Mouse (Mus musculus) lung, embryonic 15.5 days (tissue): ENCODE measurements at regions not wholly inside any gene's neighbourhood (a gene's known extent, or its start where the extent isn't known, plus 50 kb on each side); places are given as distances from the start of the nearest gene placed in this dataset.

Experiments used
- ATAC-seq: fragments of 200-750 bp; cut with Nextera tagmentation; 2 replicates; pipeline ENCODE4 v1.8.0; 2017; ENCODE audit warnings: moderate number of reproducible peaks, borderline replicate concordance; ENCODE audit not compliant: low FRiP score, low TSS enrichment; ENCODE audit errors: extremely low read depth
- H3K27ac ChIP-seq: fragments of 300-500 bp; sonication (generic); 2 replicates; pipeline ENCODE4 v1.5.1; 2015; ENCODE audit warnings: moderate library complexity, mild to moderate bottlenecking, inconsistent platforms
- H3K27me3 ChIP-seq: fragments of 300-500 bp; sonication (generic); 2 replicates; pipeline ENCODE4 v1.6.1; 2015; ENCODE audit warnings: inconsistent platforms
- H3K36me3 ChIP-seq: fragments of 300-500 bp; sonication (generic); 2 replicates; pipeline ENCODE4 v1.6.1; 2015; ENCODE audit warnings: inconsistent platforms
- H3K4me1 ChIP-seq: fragments of 300-500 bp; sonication (generic); 2 replicates; pipeline ENCODE4 v1.6.1; 2015; ENCODE audit warnings: inconsistent platforms
- H3K4me2 ChIP-seq: fragments of 300-500 bp; sonication (generic); 2 replicates; pipeline ENCODE4 v1.6.1; 2015; ENCODE audit warnings: inconsistent platforms, mild to moderate bottlenecking, moderate library complexity
- H3K4me3 ChIP-seq: fragments of 300-500 bp; sonication (generic); 2 replicates; pipeline ENCODE4 v1.5.1; 2015; ENCODE audit warnings: mild to moderate bottlenecking, inconsistent platforms
- H3K9ac ChIP-seq: fragments of 300-500 bp; sonication (generic); 2 replicates; pipeline ENCODE4 v1.6.1; 2015; ENCODE audit warnings: inconsistent platforms
- H3K9me3 ChIP-seq: fragments of 300-500 bp; sonication (generic); 2 replicates; pipeline ENCODE4 v1.6.1; 2016; ENCODE audit warnings: inconsistent platforms
- WGBS: fragments of 180-500 bp; shearing (Covaris S2); methylation state at CpG from one replicate; pipeline ENCODE4 v1.1.7; 2015; 5-methylcytosine and 5-hydroxymethylcytosine counted together

GRCm38 (mm10) chr3:52647161-52647692 is 369.8 kb downstream of the Cog6 start:
- Histone ChIP-seq H3K4me2 (no peak overlapping the region), H3K9me3 (no peaks in the 10 kb centered on the region), H3K4me1 (peaks cover 22% of the 10 kb centered on the region), H3K27me3 (no peaks in the 10 kb centered on the region), H3K9ac (no peak overlapping the region), H3K4me3 (no peak overlapping the region), H3K27ac (no peak overlapping the region), H3K36me3 (no peaks in the 10 kb centered on the region)
- 74% methylated on average over 10 of the region's 10 CpGs for WGBS
- ATAC-seq, result no peak

- Histone ChIP-seq H3K27me3 (no peaks in the 10 kb centered on the region), H3K4me2 (no peak overlapping the region), H3K4me1 (peaks cover 26% of the 10 kb centered on the region), H3K9me3 (no peaks in the 10 kb centered on the region), H3K9ac (no peak overlapping the region), H3K4me3 (no peak overlapping the region), H3K27ac (no peak overlapping the region), H3K36me3 (no peaks in the 10 kb centered on the region)
- 63% methylated on average over 12 of the region's 12 CpGs for whole genome bisulfite sequencing
- ATAC-seq, result no peak
Observed at GRCm38 (mm10) chr3:52645156-52645555, 371.9 kb downstream of the Cog6 start.

- H3K9me3 ChIP-seq, result no peaks in the 10 kb centered on the region
- 25% methylated on average over 16 of the region's 16 CpGs for WGBS
Observed at GRCm38 (mm10) chr3:52644178-52645128, 372.6 kb downstream of the Cog6 start.

GRCm38 (mm10) chr3:52643796-52644177 is 373.2 kb downstream of the Cog6 start:
- ATAC-seq, result no peak
- Histone ChIP-seq H3K4me2 (no peak overlapping the region), H3K27ac (peak overlapping the region; percentile 22; the same call in 1 of the 2 replicates), H3K27me3 (no peaks in the 10 kb centered on the region), H3K4me1 (peaks cover 26% of the 10 kb centered on the region), H3K9ac (no peak overlapping the region), H3K36me3 (no peaks in the 10 kb centered on the region), H3K4me3 (no peak overlapping the region), H3K9me3 (no peaks in the 10 kb centered on the region)
- 77% methylated on average over 10 of the region's 10 CpGs for whole genome bisulfite sequencing

More at GRCm38 (mm10) chr3:52644178-52645128, 372.6 kb downstream of the Cog6 start:
- H3K9ac ChIP-seq, result no peak overlapping the region
- no peak overlapping the region for H3K4me2 ChIP-seq
- H3K4me3 ChIP-seq, result no peak overlapping the region
- ATAC-seq, result peak; percentile 25; the same call in 1 of the 2 replicates
- H3K36me3 ChIP-seq, result no peaks in the 10 kb centered on the region
- H3K27me3 ChIP-seq, result no peaks in the 10 kb centered on the region
- peaks cover 26% of the 10 kb centered on the region for H3K4me1 ChIP-seq
- H3K27ac ChIP-seq, result peak overlapping the region; percentile 22; the same call in 1 of the 2 replicates

GRCm38 (mm10) chr3:52643100-52643551 is 373.9 kb downstream of the Cog6 start:
- Histone ChIP-seq H3K27me3 (no peaks in the 10 kb centered on the region), H3K36me3 (no peaks in the 10 kb centered on the region), H3K4me3 (no peak overlapping the region), H3K9ac (no peak overlapping the region), H3K9me3 (no peaks in the 10 kb centered on the region), H3K4me1 (peaks cover 26% of the 10 kb centered on the region), H3K4me2 (no peak overlapping the region), H3K27ac (no peak overlapping the region)
- ATAC-seq, result no peak
- WGBS, result 68% methylated on average over 9 of the region's 9 CpGs

GRCm38 (mm10) chr3:52641226-52642181 is 373.4 kb downstream of the Foxo1 start:
- H3K9me3 ChIP-seq, result no peaks in the 10 kb centered on the region
- 82% methylated on average over 10 of the region's 10 CpGs for whole genome bisulfite sequencing
- no peak overlapping the region for H3K4me2 ChIP-seq
- H3K4me1 ChIP-seq, result peaks cover 26% of the 10 kb centered on the region
- H3K27me3 ChIP-seq, result no peaks in the 10 kb centered on the region
- no peak overlapping the region for H3K27ac ChIP-seq
- no peak overlapping the region for H3K4me3 ChIP-seq
- H3K36me3 ChIP-seq, result no peaks in the 10 kb centered on the region
- no peak; the same call in 1 of the 2 replicates for ATAC-seq
- H3K9ac ChIP-seq, result no peak overlapping the region

GRCm38 (mm10) chr3:52640250-52641147 is 372.4 kb downstream of the Foxo1 start:
- H3K4me2 ChIP-seq, result no peak overlapping the region
- H3K27ac ChIP-seq, result no peak overlapping the region
- no peaks in the 10 kb centered on the region for H3K9me3 ChIP-seq
- ATAC-seq, result peak; percentile 35; the same call in 1 of the 2 replicates
- no peak overlapping the region for H3K4me3 ChIP-seq
- WGBS, result 46% methylated on average over 16 of the region's 16 CpGs
- peaks cover 26% of the 10 kb centered on the region for H3K4me1 ChIP-seq
- H3K36me3 ChIP-seq, result no peaks in the 10 kb centered on the region
- no peak overlapping the region for H3K9ac ChIP-seq
- H3K27me3 ChIP-seq, result no peaks in the 10 kb centered on the region

GRCm38 (mm10) chr3:52638816-52639215 is 370.7 kb downstream of the Foxo1 start:
- Histone ChIP-seq H3K9me3 (no peaks in the 10 kb centered on the region), H3K4me2 (no peak overlapping the region), H3K27ac (no peak overlapping the region), H3K9ac (no peak overlapping the region), H3K4me3 (no peak overlapping the region), H3K36me3 (no peaks in the 10 kb centered on the region), H3K4me1 (peaks cover 19% of the 10 kb centered on the region), H3K27me3 (no peaks in the 10 kb centered on the region)
- no peak for ATAC-seq
- 86% methylated on average over 5 of the region's 5 CpGs for WGBS

- Histone ChIP-seq H3K4me2 (no peak overlapping the region), H3K27me3 (no peaks in the 10 kb centered on the region), H3K9ac (no peak overlapping the region), H3K9me3 (no peaks in the 10 kb centered on the region), H3K36me3 (no peaks in the 10 kb centered on the region), H3K4me3 (no peak overlapping the region), H3K4me1 (peaks cover 13% of the 10 kb centered on the region), H3K27ac (no peak overlapping the region)
- ATAC-seq, result peak; percentile 39; the same call in 1 of the 2 replicates
- WGBS, result 28% methylated on average over 6 of the region's 6 CpGs
Observed at GRCm38 (mm10) chr3:52634353-52634752, 366.2 kb downstream of the Foxo1 start.

- WGBS, result 68% methylated on average over 15 of the region's 15 CpGs
- Histone ChIP-seq H3K9ac (no peak overlapping the region), H3K36me3 (no peaks in the 10 kb centered on the region), H3K4me1 (peaks cover 13% of the 10 kb centered on the region), H3K4me2 (no peak overlapping the region), H3K27ac (no peak overlapping the region), H3K9me3 (no peaks in the 10 kb centered on the region), H3K4me3 (no peak overlapping the region), H3K27me3 (no peaks in the 10 kb centered on the region)
- ATAC-seq, result no peak
Observed at GRCm38 (mm10) chr3:52633491-52634100, 365.5 kb downstream of the Foxo1 start.
